Mouse (Mus musculus) testis, adult 2 months (tissue): ENCODE measurements around the gene Csrp2.

ENCODE experiments used
- CTCF ChIP-seq: fragments of 200-500 bp; IDR thresholded peaks from 2 replicates; pipeline ENCODE4 v1.5.1; 2012; ENCODE audit warnings: low read depth, mild to moderate bottlenecking, inconsistent platforms, low read length, moderate library complexity; ENCODE audit not compliant: control insufficient read depth, insufficient read depth, insufficient replicate concordance
- POLR2A ChIP-seq: fragments of 200-500 bp; IDR thresholded peaks from 2 replicates; pipeline ENCODE4 v1.6.1; 2012; ENCODE audit warnings: low read depth, mild to moderate bottlenecking, inconsistent platforms, low read length, moderate library complexity; ENCODE audit not compliant: control insufficient read depth

- no peak for TF ChIP-seq CTCF
- TF ChIP-seq POLR2A = no peak
Observed at GRCm38 (mm10) chr10:110935669-110936068, 16.1 kb downstream of the Csrp2 start.
